Mouse (Mus musculus) liver, embryonic 16.5 days (tissue): ENCODE results near the gene Heatr3. TPM values are rescaled to one million over a fixed set of nuclear protein-coding genes. Genes with fewer than 3 reads are reported as not detected.

Experiments
- ATAC-seq: fragments of 200-750 bp; cut with Nextera tagmentation; 2 replicates; pipeline ENCODE4 v1.8.0; 2017; ENCODE audit warnings: low read depth, mild to moderate bottlenecking, moderate number of reproducible peaks, moderate library complexity
- H3K27ac ChIP-seq: fragments of 300-500 bp; sonication (generic); 2 replicates; pipeline ENCODE4 v1.5.1; 2014; ENCODE audit warnings: mild to moderate bottlenecking, low read length
- H3K27me3 ChIP-seq: fragments of 300-500 bp; sonication (generic); 2 replicates; pipeline ENCODE4 v1.6.1; 2014; ENCODE audit warnings: low read depth, low read length, mixed read lengths; ENCODE audit not compliant: control insufficient read depth, insufficient read depth
- H3K36me3 ChIP-seq: fragments of 300-500 bp; sonication (generic); 2 replicates; pipeline ENCODE4 v1.6.1; 2014; ENCODE audit warnings: mild to moderate bottlenecking; ENCODE audit not compliant: control insufficient read depth, insufficient read depth
- H3K4me1 ChIP-seq: fragments of 300-500 bp; sonication (generic); 2 replicates; pipeline ENCODE4 v1.6.1; 2014; ENCODE audit warnings: low read depth, low read length, mixed read lengths; ENCODE audit not compliant: control insufficient read depth
- H3K4me2 ChIP-seq: fragments of 300-500 bp; sonication (generic); 2 replicates; pipeline ENCODE4 v1.6.1; 2014; ENCODE audit warnings: low read depth, low read length, mixed read lengths
- H3K4me3 ChIP-seq: fragments of 300-500 bp; sonication (generic); 2 replicates; pipeline ENCODE4 v1.5.1; 2014; ENCODE audit warnings: low read depth, mild to moderate bottlenecking, low read length
- H3K9ac ChIP-seq: fragments of 300-500 bp; sonication (generic); 2 replicates; pipeline ENCODE4 v1.6.1; 2014; ENCODE audit warnings: low read depth, low read length
- H3K9me3 ChIP-seq: fragments of 300-500 bp; sonication (generic); replicated peaks from 2 replicates; pipeline ENCODE4 v1.6.1; 2016; ENCODE audit warnings: low read length; ENCODE audit not compliant: control insufficient read depth
- WGBS: fragments of 180-500 bp; shearing (Covaris S2); extraction: QIAGEN DNeasy Blood & Tissue Kit; methylation state at CpG from one replicate; pipeline ENCODE4 v1.1.7; 2014; ENCODE audit not compliant: insufficient replicate concordance; 5-methylcytosine and 5-hydroxymethylcytosine counted together
- polyA plus RNA-seq: library from polyadenylated mRNA; unstranded; fragments of >200 nt; fragmentation: Nextera tagmentation; extraction: Ambion mirVana; gene quantifications from 2 replicates; pipeline ENCODE4 v1.2.1, GENCODE M21; 2015

Gene Heatr3
- polyA plus RNA-seq, 1 experiment from 2014 or later, result 15.8 TPM

DNA sequence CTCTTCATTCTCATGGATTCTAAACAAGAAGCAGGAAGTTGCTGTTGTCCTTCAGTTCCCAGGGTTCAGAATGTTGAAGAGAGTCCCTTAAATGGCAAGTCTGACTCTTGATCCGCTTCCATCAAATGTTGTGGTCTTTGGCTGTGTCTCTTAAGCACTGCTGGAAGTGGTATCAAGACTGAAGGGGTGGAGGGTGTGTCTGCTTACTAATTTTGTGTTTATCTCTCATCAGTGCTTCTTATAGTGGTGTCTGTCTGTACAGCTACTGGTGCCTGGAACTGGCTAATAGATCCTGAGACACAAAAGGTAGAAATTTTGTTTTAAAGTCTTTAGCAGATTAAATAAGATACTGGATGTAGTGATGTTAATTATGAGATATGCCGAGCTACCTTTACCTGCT, 12.8 kb upstream of the Heatr3 start:
- Histone ChIP-seq H3K4me1 (peaks cover 10% of the 10 kb centered on the region), H3K27ac (peak overlapping the region; percentile 31; the same call in 1 of the 2 replicates), H3K36me3 (peaks cover 13% of the 10 kb centered on the region), H3K4me2 (no peak overlapping the region), H3K4me3 (no peak overlapping the region), H3K9me3 (no peaks in the 10 kb centered on the region), H3K27me3 (no peaks in the 10 kb centered on the region), H3K9ac (no peak overlapping the region)
- peak; percentile 68 for ATAC-seq
- 60% methylated on average over 2 of the region's 2 CpGs for WGBS

DNA sequence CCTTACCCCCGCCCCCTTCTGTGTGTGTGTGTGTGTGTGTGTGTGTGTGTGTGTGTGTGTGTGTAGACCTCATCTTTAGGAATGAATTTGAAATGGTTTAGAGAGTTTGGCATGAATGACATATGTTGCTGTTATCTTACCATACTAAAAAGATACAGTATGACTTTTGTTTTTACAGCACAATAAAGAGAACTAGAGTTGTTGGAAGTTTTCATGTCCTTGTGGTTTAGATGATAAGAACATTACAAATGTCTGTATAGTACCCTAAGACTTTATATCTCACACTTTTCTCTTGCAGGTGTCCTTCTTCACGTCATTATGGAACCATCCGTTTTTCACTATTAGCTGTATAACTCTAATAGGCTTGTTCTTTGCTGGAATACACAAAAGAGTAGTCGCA, 8.3 kb upstream of the Heatr3 start:
- peaks cover 33% of the 10 kb centered on the region for H3K36me3 ChIP-seq
- ATAC-seq, result no peak

DNA sequence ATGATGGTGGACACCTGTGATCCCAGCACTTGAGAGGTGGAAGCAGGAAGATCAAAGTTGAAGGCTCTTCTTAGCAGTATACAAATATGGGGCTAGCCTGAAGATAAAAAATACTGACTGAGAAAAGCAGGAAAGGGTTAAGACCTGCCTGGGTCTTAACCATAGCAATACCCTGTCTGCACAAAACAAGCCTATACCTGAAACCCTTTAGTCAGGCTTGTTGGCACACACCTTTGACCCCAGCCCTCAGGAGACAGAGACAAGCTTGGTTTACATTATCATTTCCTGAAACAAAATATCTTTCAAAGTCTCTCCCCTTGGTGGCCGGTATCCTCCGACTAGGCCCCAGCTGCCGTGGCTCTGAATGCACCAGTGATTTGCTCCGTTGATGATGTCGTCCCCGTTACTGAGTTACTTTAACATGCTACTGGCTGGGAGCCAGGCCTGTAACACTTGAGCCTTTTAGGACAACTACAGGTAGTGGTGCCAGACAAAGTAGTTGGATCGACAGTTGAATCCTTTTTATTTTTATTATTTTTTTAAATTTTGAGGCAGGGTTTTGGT, 6.8 kb upstream of the Heatr3 start:
- WGBS, result 83% methylated on average over 7 of the region's 7 CpGs
- Histone ChIP-seq H3K9ac (no peak overlapping the region), H3K4me2 (no peak overlapping the region), H3K9me3 (no peaks in the 10 kb centered on the region), H3K36me3 (peaks cover 35% of the 10 kb centered on the region), H3K27ac (no peak overlapping the region), H3K4me1 (no peaks in the 10 kb centered on the region), H3K4me3 (no peak overlapping the region), H3K27me3 (no peaks in the 10 kb centered on the region)
- ATAC-seq, result no peak

More for the DNA sequence above, 8.3 kb upstream of the Heatr3 start:
- Histone ChIP-seq H3K9ac (no peak overlapping the region), H3K9me3 (no peaks in the 10 kb centered on the region), H3K27ac (no peak overlapping the region), H3K27me3 (no peaks in the 10 kb centered on the region), H3K4me2 (no peak overlapping the region), H3K4me1 (peaks cover 5% of the 10 kb centered on the region), H3K4me3 (no peak overlapping the region)
- 78% methylated on average over 4 of the region's 4 CpGs for WGBS

DNA sequence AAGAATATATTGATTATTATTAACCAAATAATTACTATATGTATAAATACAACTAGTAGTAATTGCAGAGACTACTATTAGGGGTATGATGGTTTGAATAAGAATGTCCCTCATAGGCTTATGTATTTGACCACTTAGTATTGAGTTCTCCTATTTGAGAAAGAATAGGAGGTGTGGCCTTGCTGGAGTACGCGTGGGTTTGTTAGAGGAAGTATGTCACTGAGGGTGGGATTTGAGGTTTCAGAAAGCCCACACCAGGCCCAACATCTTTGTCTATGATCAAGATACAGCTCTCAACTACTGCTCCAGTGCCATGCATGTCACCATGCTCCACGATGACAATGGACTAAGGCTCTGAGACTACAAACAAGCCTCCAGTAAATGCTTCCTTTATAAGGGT, 1.6 kb downstream of the Heatr3 start:
- no peak for ATAC-seq
- no peak overlapping the region for H3K4me2 ChIP-seq
- peaks cover 3% of the 10 kb centered on the region for H3K36me3 ChIP-seq
- WGBS, result 65% methylated on average over 3 of the region's 3 CpGs
- no peak overlapping the region for H3K27ac ChIP-seq
- peaks cover 11% of the 10 kb centered on the region for H3K4me1 ChIP-seq
- H3K9ac ChIP-seq, result no peak overlapping the region
- no peaks in the 10 kb centered on the region for H3K27me3 ChIP-seq
- no peak overlapping the region for H3K4me3 ChIP-seq
- H3K9me3 ChIP-seq, result no peaks in the 10 kb centered on the region

DNA sequence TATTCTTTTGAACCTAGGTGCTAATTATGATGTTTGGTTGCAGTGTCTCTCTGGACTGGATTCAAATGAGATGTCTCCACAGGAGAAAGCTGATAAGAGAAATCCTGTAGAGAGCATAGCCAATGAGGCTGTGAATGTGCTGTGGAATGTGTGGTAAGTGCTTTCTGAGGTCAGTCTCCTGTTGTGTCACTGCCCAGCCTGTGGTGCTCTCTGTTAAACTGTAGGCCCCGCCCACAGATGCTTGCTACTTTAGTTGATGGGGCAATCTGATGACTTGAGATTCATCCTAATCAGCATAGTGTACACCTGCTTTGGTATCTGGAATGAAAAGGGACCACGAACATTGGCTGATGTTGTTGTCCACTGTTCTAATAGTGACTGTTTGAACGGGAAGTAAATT, 4.0 kb downstream of the Heatr3 start:
- no peaks in the 10 kb centered on the region for H3K36me3 ChIP-seq

DNA sequence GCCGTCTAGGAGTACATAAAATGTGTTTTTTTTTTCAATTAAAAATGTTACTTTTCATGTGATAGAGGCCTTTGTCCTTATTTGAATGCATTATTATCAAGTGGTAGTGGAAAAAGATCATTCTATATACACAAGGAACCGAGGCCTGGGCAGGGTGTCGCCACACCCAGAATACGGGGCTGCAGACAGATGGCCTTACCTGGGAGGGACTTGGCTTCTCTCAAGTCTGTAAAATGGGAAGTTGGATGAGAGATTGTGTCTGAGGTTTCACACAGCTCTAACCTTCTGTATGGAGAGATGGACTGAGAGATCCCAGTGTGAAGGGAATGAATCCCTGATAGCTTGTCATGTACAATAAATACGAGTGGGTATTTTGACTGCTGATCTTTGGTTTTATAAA, 6.4 kb downstream of the Heatr3 start:
- H3K36me3 ChIP-seq, result peaks cover 7% of the 10 kb centered on the region
- H3K9ac ChIP-seq, result no peak overlapping the region
- ATAC-seq, result no peak
- no peaks in the 10 kb centered on the region for H3K27me3 ChIP-seq
- 65% methylated on average over 5 of the region's 5 CpGs for WGBS
- H3K4me3 ChIP-seq, result no peak overlapping the region
- H3K4me1 ChIP-seq, result no peaks in the 10 kb centered on the region
- H3K27ac ChIP-seq, result no peak overlapping the region
- no peaks in the 10 kb centered on the region for H3K9me3 ChIP-seq
- H3K4me2 ChIP-seq, result no peak overlapping the region

More for the DNA sequence above, 4.0 kb downstream of the Heatr3 start:
- Histone ChIP-seq H3K4me1 (peaks cover 11% of the 10 kb centered on the region), H3K9ac (no peak overlapping the region), H3K27ac (no peak overlapping the region), H3K9me3 (no peaks in the 10 kb centered on the region), H3K27me3 (no peaks in the 10 kb centered on the region), H3K4me3 (no peak overlapping the region), H3K4me2 (no peak overlapping the region)
- 73% methylated on average over 3 of the region's 3 CpGs for WGBS
- no peak for ATAC-seq

DNA sequence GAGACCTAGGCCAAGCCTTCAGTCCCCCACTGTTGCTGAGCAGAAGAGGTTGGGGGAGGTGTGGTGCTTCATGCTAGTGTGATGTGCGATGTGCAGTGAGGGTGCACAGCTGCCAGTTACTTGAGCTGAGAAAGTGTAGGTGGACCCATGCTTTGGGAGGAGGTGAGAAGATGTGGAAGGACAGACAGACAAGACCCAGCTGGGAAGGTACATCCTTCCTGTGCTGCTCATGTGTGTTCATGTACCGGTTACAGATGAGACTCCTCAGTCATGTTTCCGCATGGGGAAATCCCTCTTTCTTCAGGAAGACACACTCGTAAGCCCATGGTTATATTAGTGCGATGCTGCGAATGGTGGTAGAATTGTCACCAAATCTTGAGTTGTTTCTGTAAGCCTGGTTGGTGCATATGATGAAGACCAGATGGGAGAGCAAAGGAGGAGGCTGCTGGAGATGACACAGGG, 13.3 kb downstream of the Heatr3 start:
- Histone ChIP-seq H3K27ac (no peak overlapping the region), H3K4me1 (no peaks in the 10 kb centered on the region), H3K9ac (no peak overlapping the region), H3K4me3 (no peak overlapping the region), H3K4me2 (no peak overlapping the region), H3K27me3 (no peaks in the 10 kb centered on the region), H3K9me3 (no peaks in the 10 kb centered on the region), H3K36me3 (peaks cover 22% of the 10 kb centered on the region)
- WGBS, result 86% methylated on average over 6 of the region's 6 CpGs
- no peak for ATAC-seq

DNA sequence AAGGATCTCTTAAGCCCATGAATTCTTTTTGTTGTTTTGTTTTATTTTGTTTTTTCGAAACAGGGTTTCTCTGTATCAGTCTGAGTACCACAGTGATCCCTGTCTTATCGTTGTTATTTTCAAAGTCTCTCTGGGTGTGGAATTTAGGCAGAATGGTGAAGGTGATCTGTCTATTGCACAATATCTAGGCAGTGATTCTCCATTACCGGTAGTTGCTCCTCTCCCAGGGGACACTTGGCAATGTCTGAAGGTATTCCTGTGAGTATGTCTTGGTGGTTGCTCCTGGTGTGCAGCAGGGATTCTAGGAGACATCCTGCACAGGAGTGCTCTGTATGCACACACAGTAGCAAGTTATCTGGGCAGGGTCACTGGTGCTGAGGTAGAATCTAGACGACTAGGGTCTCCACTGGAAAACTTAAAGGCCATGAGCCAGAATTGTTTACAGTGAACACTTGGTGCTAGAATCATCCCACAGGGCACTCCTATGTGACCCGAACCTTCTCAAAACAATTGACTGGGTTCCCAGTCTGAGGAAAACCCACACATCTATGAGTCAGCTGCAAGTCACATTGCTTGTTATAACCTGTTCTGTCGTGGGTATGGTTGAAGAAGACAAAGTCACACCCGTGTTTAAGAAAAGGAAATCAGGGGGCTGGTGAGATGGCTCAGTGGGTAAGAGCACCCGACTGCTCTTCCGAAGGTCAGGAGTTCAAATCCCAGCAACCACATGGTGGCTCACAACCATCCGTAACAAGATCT, 22.8 kb downstream of the Heatr3 start:
- Histone ChIP-seq H3K36me3 (peaks cover 37% of the 10 kb centered on the region), H3K4me1 (no peaks in the 10 kb centered on the region), H3K9ac (no peak overlapping the region), H3K27me3 (no peaks in the 10 kb centered on the region), H3K4me3 (no peak overlapping the region), H3K4me2 (no peak overlapping the region), H3K27ac (no peak overlapping the region), H3K9me3 (no peaks in the 10 kb centered on the region)
- no peak for ATAC-seq
- 80% methylated on average over 9 of the region's 10 CpGs for WGBS

DNA sequence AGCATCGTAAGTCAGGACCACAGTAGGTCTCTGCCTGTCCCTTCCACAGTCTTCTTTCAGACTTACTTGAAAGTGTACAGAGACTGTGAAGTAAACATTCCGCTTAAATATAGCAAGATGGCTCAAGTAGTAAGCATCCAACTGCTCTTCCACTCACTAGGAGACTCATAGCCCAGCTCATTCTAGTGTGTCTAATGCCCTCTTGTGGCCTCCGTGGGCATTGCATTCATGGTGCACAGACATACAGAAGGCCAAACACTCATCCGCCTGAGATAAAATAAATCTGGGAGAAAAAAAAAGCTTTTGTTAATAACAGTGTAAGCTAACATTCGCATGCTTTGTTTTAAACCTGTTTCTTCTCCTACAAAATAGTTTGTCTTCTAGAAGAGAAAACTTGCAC, 23.8 kb downstream of the Heatr3 start:
- no peaks in the 10 kb centered on the region for H3K9me3 ChIP-seq
- 58% methylated on average over 5 of the region's 5 CpGs for WGBS
- H3K27me3 ChIP-seq, result no peaks in the 10 kb centered on the region
- no peaks in the 10 kb centered on the region for H3K4me1 ChIP-seq
- H3K27ac ChIP-seq, result no peak overlapping the region
- H3K9ac ChIP-seq, result no peak overlapping the region
- no peak overlapping the region for H3K4me2 ChIP-seq
- peak; percentile 53; the same call in 1 of the 2 replicates for ATAC-seq
- peaks cover 39% of the 10 kb centered on the region for H3K36me3 ChIP-seq
- H3K4me3 ChIP-seq, result no peak overlapping the region
